Mouse (Mus musculus) ZHBTc4 (cell line): ENCODE data around the gene Sec1.

Source experiments
- DNase-seq: peaks from one replicate; pipeline ENCODE4 v3.0.0-alpha.2; 2011; ENCODE audit warnings: low read depth, low spot score

The Sec1 gene

DNA sequence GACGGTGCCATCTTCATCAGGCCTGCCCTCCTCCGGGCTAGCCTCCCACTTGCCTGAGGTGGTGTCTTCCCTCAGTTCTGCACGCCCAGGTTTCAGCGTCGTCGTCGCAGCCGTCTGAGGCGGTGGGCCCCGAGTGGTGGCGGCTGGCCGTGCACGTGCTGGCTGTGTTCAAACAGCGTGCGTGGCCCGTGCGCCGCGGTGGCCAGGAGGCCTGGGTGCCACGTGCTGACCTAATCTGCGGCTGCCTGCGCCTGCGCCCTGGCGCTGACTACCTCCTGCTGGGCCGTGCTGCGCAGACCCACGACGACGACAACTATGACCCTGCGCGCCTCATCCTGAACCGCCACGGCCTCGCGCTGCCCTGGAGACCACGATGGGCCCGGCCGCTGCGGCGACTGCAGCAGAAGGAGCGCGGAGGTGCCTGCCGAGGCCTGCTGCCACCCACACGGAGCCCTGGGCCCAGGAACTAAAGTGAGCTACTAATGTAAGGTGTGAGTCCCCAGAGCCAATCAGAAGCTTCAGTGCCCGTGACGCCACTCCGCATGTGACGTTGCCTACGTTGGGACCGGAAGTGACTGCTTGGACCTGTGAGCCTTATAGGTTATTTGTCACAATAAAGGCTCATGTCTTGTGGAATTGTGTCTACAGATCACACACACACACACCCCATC lies at the start of gene Sec1:
Gene Sec1, minus strand, starts transcription at position 482 of the 671 bp plus-strand sequence.
- DNase-seq, result peak; percentile 77

DNA sequence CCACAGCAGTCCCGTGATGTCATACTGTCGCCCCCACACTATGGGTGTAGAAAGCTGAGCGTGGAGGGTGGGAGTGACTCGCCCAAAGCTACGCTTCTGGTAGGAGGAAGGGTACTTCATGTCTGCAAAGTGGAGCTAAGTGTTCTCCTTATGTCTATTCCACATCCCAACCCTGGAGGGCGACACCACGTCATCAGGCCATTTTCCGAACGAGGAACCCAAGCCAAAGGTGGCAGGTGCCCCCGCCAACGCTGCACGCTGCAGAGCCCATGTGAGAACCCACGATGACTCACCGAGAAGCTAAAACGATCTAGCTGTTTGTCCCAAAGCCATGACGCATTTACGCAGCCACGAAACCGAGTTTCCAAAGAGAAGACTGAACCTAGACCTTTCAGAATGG lies 48.1 kb upstream of the Sec1 start:
- peak; percentile 63 for DNase-seq

DNA sequence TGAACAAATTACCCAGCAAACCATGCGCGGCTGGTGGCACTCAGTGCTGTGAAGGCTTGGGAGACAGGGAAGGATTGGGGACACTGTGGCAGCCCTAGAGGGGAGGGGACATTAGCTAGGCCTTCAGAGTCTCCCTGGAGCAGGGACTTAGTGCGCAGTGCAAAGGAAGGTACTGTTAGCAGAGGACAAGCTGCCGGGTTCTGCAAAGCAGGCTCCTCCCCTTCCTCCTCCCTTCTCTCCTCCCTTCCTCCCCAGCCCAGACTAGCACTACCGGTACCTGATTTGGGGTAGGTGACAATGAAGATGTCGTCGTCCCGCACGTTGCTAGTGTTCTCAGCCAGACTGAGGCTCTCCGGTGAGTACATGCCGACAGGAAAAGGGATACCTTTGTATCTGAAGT lies 47.6 kb upstream of the Sec1 start:
- no peak for DNase-seq

DNA sequence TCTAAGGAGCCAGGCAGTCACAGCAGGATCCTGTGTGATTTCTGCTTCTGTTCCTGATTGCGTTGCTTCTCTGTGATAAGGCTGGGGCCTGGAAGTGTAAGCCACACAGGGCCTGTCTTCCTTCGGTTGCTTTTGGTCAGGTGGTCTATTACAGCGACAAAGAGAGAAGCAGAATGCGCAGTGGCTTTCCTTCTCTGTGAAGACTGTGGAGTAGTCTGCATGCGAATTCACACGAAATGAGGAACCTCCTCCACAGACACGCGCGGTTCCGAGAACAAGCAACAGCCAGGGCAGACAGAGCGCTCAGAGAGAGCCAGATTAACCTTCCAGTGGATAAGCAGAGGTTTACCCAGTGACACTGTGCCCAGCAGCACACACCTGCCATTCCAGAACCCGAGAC lies 47.1 kb upstream of the Sec1 start:
- no peak for DNase-seq

DNA sequence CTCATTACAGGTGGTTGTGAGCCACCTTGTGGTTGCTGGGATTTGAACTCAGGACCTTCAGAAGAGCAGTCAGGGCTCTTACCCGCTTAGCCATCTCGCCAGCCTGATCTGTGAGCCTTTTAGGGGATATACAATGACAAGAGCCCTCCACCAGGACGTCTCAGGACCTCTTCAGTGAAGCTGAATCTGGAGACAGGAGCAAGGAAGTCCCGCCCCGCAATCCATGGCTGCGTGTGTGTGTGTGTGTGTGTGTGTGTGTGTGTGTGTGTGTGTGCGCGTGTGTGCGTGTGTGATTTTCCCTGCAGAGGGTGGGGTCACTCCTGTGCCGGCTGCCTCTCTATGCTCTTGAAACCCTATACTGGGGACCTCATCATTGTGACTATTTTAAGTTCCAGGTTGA lies 45.6 kb upstream of the Sec1 start:
- DNase-seq, result peak; percentile 53

DNA sequence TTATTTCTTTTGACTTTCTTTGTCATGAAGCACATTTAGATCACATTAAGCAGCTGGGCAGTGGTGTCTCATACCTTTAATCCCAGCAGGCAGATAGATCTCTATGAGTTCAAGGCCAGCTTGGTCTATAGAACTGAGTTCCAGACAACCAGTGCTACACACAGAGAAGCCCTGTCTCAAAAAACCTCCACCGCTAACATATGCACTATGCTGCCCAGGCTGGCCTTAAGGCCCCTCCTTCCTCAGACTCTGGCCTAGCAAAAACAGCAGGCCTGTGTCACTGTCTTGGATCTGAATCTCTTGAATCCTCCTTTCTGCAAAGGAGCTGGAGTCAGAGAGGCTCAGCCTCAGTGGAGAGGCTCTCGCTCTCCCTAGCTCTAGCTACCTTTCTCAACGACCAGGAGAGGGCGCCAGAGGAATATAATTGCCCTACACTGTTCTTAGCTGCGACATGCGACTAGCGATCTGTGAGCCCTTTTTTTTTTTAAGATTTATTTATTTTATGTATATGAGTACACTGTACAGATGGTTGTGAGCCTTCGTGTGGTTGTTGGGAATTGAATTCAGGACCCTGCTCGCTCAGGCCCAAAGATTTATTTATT lies 45.1 kb upstream of the Sec1 start:
- peak; percentile 71 for DNase-seq

DNA sequence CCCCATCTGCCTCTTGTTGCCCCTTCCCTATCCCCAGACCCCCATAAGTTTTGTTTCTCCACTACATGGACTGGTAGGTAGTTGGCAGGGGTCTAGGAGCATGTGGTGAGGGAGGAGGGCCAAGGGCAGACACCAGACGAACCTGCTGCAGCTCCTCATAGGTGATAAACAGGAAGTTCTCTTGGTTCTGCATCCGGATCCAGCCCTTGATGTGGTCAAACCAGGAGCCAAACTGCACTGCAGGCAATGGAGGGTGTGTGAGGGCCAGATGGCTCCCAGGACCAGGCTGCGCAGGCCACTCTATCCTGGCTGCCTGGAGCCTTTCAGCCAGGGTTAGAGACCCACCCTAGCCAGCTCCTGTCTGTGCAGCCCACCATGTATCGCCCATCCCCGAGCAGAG lies 39.3 kb upstream of the Sec1 start:
- no peak for DNase-seq

DNA sequence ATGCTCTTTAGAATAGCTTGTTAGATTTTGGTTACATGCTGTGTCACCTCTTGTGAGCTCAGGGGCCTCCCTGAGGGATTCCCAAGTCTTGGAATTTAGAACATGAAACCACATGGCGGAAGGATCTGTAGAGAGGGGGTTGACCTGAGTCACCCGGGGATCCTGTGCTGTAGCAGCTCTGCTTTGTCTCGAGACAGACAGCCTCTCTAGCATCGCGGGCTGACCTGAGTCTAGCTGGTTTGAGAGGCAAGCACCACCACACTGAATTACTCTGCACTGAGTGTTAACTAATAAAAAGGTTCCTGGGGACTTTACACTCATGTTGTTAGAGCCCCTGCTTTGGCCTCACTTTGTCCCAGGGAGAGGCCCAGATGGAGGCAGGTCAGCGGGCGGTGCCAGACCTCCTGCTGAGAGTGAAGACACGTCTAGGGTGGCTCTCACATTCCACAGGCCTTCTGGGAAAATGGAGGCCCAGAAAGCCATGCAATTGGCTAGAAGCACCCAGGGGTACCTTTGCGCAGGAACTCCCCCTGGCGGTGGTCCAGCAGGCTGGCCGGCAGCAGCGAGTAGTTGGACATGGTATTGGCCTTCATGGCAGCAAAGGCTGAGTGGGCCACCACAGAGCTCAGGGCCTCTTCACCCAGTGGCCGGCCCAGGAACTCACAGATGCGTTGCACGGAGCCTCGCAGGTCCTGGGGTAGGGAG lies 36.7 kb upstream of the Sec1 start:
- peak; percentile 94 for DNase-seq

DNA sequence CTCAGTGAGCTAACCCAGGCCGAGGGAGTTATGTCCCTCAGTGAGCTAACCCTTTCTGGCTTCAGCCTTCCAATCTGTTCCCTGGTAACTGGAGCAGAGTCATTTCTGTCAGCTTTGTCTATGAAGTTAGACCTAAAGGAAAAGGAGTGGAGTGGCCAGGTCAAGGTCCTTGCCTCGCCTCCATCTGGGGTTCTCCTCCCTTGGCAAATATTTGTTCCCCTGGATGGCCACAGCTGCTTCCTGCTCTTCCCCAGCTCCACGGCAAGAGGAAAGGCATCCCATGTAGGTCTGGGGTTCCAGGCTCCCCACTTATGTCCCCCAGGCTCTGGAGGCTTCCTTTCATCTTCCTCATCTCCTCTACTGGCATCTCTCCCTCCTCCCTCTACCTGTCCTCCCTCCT lies 33.4 kb upstream of the Sec1 start:
- no peak for DNase-seq

DNA sequence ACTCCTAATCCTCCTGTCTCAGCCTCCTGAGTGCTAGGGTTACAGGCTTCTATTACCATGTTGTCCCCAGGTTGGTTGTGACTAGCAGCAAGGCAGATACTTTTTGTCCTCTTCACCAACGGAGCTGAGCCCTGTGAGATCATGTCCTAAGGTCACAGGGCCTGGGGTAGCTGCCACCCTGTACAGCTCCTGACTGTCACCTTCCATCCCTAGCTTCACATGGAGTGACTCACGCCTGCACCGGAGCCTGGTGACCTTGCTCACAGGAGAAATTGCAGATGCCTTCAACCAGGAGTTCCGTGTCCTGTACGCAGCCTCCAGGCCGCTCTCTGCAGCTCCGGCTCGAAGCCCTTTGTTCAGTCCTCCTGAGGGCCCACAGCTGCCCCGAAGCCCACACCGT lies 32.2 kb upstream of the Sec1 start:
- no peak for DNase-seq

DNA sequence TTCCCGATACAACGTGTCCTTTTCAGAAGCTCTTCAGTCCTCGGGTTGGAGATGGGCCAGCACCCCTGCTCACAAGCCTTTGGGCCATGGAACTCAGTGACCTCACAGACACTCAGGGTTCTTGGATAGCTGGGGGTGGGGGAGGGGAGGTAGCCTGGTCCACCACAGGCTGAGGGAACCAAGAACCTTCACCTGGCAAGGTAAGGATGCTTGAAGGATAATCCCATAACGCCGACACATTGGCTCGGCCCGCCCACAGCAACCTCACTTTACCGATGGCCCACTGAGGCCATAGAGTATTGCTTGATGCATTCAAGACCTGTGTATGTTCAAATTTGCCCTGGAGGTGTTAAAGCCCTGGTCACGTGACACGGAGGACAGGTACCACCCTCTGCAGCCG lies 31.5 kb upstream of the Sec1 start, which contains the start of gene Spaca4:
Gene Spaca4, minus strand, starts transcription at position 101 of the 400 bp plus-strand sequence.
- DNase-seq, result peak; percentile 34

DNA sequence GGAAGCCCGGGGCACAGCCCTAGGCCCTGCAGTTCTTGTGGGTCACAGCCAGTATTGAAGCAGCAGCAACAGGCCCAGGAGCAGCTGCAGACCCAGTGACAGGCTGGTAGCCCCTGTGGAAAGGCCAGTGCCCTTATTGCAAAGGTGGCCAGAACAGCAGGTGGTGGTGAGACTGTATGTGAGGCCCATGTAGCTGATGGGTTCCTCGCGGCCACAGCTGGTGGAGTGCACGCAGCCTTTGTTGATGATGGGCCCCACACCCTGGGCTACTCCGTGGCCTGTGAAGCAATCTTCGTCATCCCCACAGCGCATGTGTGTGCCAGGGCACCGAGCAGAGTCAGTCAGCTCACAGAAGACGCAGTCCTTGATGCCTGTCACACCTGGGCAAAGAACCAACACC lies 30.9 kb upstream of the Sec1 start:
- peak; percentile 26 for DNase-seq

DNA sequence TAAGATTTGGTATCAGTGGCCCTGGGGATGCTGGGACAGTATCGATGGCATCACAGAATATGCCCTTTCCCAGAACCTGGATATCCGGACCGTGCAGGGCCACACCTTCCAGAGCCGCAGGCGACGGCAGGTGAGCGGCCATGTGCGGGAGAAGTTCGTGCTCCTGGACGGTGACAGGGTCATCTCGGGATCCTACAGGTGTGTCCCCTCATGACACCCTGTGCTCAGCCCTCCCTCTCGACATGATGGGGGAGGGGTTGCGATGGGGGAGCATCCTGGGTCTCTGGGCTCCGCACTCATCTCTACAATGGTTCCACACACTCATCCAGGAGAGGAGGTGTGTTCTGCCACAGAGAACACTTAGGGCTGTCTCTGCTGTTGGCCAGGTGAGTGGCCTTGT lies 29.6 kb upstream of the Sec1 start:
- DNase-seq, result no peak

DNA sequence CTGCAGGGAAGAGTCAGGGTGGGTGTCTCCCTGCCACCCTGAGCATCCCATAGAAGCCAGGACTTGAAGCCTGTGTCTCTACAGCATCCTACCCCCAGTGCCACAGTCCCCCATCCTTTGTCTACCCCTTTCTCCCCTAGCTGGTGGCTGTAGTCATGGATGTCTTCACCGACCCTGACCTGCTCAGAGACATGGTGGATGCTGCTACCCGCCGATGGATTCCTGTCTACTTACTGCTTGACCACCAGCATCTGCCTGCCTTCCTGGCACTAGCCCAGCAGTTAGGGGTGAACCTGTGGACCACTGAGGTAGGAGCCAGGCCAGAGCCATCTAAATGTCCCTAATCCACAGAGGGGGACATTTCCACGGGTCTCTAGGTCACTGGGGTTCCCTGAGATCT lies 29.1 kb upstream of the Sec1 start:
- no peak for DNase-seq

DNA sequence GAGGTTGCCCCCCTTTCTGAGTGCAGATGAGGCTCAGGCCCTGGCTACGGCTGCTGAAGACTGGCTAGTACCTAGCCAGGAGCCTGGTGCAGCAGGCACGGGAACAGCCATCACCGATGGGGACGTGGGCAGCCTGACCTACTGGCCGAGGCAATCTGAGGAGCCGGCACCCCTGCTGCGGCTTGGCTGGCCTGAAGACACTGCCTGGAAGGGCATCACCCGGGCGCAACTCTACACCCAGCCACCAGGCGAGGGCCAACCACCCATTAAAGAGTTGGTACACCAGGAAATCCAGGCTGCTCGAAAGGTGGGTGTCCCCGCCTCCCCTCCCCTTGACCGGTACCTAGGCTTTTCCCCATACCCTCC lies 28.1 kb upstream of the Sec1 start:
- peak; percentile 55 for DNase-seq

DNA sequence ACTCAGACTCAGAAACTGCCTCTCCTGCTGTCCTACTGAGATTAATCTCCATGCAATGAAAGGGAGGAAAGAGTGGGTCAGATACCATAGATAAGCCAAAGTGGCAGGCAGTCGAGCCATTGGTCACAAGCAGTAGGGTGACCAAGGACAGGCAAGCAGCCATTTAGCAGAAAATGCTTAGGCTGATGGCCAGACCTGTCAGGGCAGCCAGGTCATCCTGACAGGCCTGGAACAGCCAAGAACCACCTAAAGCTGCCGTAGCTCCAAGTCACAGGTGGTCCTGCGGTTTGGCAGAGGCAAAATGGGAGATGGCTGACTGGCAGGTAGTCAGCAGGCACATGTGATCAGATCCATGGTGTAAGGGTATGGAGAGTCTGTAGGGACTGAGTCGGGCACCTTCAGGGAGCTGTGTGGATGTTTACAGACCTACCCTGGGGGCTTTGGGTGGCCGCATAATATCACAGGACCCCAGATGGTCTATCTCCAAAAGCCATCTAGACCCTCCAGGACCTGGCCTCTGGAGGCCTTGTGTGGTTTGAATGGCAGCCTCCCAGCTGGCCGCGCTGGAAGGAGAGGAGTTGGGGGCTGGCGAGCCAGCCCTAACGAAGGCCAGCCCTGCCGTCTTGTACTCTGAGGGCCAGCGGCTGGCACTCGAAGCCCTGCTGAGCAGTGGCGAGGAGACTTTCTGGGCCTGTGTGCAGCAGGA lies 27.6 kb upstream of the Sec1 start:
- peak; percentile 35 for DNase-seq

DNA sequence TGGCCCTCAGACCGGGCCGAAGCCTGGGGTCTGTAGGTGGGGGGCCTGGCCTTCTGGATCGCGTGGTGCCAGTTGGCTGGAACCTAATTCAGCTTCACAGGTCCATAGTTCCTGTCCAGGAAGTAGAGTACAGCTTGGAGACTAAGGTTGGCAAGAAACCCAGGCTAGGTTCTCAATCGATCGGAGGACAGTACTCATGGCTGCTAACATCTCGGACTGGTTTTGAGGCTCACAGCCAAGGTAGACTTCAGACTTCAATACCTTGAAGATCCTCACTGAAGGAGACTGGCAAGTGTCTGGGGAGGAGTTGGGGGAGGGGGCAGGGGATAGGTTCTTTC lies 27.0 kb upstream of the Sec1 start:
- no peak for DNase-seq

DNA sequence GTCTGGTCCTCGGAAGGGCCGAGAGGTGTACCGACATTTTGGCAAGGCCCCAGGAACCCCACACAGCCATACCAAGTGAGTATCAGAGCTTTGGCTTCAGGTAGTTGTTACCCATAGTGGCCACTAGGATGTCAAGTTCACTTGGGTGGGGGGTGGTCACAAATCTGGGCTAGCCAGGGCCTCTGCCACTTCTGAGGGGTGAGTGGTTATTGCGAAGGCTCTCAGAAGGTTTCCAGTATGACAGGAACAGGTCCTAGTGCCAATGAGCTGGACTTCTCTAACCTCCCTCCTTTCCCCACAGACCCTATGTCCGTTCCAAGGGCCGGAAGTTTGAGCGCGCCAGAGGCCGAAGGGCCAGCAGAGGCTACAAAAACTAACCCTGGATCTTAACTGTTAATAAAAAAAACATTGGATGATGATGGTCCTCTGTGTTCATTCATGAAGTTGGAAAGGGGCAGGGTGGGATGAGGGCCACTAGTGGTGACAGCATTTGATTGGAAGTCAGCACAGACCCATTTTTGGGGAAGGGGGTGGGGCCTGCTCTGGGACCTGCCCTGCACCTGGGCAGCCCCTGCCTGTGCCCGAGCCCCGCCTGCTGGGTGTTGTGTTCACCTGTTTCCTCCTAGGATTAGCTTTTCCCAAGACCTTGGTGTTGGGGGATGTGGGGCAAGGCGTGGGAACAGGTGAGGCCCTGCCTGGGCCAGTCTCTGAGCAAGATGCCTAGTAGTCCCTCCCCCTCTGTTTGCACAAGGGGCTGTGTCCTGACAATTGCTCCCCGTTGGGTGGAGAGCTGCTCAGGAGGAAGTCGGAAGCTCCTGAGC lies 26.4 kb upstream of the Sec1 start, which contains the start of gene Fam83e:
Gene Fam83e, plus strand, starts transcription at position 800 of the 821 bp plus-strand sequence.
- peak; percentile 73 for DNase-seq

DNA sequence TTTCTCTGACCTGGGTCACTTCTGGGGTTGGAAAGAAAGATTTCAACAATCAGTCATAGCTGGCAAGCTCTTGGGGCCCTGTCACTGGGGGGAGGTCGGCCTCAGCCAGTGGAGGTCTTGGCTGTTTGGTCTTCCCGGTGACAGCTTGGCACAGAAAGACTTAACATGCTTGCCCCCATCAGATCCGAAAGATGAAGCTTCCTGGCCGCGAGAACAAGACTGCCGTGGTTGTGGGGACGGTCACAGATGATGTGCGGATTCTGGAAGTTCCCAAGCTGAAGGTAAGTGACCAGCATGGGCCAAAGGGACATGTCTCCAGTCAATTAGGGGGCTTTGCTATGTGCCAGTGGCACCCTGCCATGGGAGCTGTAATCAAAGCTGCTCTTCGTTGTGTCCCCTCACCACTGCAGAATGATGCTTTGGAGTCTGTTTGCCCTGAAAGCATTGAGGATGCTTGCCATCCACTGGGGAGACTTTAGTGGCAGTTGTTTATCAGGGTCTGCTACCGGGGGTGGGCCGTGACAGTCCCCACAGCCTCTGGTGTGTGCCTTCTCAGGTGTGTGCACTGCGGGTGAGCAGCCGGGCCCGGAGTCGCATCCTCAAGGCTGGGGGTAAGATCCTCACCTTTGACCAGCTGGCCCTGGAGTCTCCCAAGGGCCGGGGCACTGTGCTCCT lies 25.7 kb upstream of the Sec1 start:
- DNase-seq, result peak; percentile 32

DNA sequence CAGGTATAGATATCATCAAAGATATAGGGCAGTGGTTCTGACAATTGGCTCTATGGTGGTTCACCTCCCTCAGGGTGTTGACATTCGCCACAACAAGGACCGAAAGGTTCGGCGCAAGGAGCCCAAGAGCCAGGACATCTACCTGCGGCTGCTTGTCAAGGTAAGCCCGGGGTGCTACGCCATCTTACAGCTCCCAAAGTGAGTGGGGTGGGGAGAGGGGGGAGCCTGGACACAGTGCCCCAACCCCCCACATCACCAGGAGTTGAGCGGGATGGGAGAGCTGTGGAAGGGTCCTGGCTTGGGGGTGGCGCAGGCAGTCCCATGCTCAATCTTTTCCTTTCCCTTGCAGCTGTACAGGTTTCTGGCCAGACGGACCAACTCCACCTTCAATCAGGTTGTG lies 25.0 kb upstream of the Sec1 start:
- peak; percentile 43 for DNase-seq

DNA sequence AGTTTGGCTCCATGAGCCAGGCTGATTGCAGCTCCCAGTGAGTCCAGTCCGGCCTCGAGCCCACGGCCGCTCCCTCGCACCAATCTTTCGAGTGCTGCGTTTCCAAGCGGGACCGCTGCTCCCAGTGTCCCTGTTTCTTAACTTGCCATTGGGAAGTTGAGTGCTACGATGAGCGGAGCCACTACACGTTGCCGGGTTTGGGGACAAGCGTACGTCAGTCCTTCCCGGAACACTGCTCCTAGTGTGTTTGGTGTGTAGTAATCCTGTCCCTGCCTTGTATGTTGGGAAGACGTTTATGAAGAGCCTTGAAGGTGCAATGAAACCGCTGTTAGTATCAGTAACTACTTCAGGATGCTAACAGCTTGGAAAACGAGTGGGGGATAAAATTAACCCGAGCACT lies 24.1 kb upstream of the Sec1 start:
- DNase-seq, result no peak
